Mouse (Mus musculus): ENCODE results near the gene Fank1. TPM values are rescaled to one million over a fixed set of nuclear protein-coding genes. Genes with fewer than 3 reads are reported as not detected.

Fank1 gene
- polyA plus RNA-seq, 1 experiment from 2014 or later, result 0.23 TPM

DNA sequence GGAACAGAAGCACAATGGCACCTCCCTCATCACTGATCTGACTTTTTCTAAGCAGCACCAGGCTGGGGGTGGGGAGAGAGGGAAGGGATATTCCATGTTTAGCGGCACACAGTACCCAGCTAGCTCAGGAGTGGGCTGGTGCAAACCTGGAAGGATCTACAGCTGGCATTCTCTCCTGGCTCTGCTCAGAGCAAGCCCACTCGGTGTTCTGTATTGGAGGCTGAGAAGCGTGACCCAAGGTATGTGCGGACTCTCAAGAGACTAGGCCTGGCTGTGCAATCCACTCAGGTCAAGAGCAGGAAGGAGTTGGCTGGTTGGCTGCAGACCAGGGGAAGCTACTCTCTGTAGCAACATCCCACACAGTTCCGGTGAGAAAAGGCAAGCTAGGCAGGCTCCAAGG lies 143.3 kb downstream of the Fank1 start:
- ATAC-seq (replicated peaks; ENCODE audit: low FRiP score), result no peak
- peaks cover 3% of the 10 kb centered on the region; the same call in 1 of the 2 replicates for H3K4me1 ChIP-seq
- H3K36me3 ChIP-seq, result no peaks in the 10 kb centered on the region
- H3K4me3 ChIP-seq (replicated peaks), result no peak overlapping the region
- WGBS, result 75% methylated on average over 5 of the region's 5 CpGs
- no peaks in the 10 kb centered on the region for H3K9me3 ChIP-seq (replicated peaks)
- H3K27me3 ChIP-seq, result no peaks in the 10 kb centered on the region
- no peak overlapping the region for H3K27ac ChIP-seq
- H3K9ac ChIP-seq, result no peak overlapping the region
- H3K4me2 ChIP-seq, result no peak overlapping the region

DNA sequence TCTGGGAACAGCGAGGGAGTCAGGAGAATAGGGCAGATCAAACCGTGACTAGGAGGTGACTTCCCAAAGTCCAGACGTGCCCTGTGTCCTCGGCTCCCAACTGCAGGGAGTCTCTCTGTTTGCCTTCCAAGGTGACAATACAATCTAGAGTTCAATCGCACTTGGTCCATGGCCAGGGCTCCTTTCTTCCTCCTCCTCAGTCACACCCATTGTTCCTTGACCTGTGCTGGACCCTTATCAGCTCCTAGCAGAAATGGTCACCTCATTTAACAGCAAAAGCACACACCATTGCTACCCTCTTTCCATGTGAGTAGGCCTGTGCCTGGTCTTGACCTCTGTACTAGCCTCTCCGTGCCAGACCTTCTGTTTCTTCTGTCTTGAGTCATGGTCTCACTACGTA lies 144.1 kb downstream of the Fank1 start:
- WGBS, result 73% methylated on average over 7 of the region's 7 CpGs
- Histone ChIP-seq H3K4me2 (no peak overlapping the region), H3K36me3 (no peaks in the 10 kb centered on the region), H3K27ac (no peak overlapping the region), H3K9ac (no peak overlapping the region), H3K27me3 (no peaks in the 10 kb centered on the region), H3K4me1 (peaks cover 3% of the 10 kb centered on the region; the same call in 1 of the 2 replicates), H3K9me3 (replicated peaks) (no peaks in the 10 kb centered on the region), H3K4me3 (replicated peaks) (no peak overlapping the region)
- no peak for ATAC-seq (replicated peaks; ENCODE audit: low FRiP score)

DNA sequence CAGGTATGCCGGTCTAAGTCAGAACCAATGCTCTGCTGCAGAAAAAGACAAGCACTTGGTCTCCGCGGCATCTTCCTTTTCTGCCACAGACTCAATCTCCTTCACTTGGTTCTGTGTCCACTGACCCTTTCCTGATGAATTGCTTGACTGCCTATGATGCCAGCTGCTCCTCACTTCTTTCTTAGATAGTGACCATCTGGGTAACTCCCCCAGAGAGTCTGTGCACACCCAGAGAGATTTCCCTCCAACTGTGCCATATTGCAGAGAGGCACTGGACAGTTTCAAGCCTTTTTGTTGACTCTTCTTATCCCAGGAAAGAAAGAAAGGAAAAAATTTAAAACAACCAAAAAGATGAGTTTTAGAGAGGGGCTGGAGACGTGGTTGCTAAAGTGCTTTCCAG lies 144.6 kb downstream of the Fank1 start:
- Histone ChIP-seq H3K4me3 (replicated peaks) (no peak overlapping the region), H3K36me3 (no peaks in the 10 kb centered on the region), H3K9ac (no peak overlapping the region), H3K4me2 (no peak overlapping the region), H3K9me3 (replicated peaks) (no peaks in the 10 kb centered on the region), H3K27me3 (no peaks in the 10 kb centered on the region), H3K4me1 (peaks cover 3% of the 10 kb centered on the region; the same call in 1 of the 2 replicates), H3K27ac (no peak overlapping the region)
- WGBS, result 81% methylated on average over 4 of the region's 4 CpGs
- ATAC-seq (replicated peaks; ENCODE audit: low FRiP score), result no peak

DNA sequence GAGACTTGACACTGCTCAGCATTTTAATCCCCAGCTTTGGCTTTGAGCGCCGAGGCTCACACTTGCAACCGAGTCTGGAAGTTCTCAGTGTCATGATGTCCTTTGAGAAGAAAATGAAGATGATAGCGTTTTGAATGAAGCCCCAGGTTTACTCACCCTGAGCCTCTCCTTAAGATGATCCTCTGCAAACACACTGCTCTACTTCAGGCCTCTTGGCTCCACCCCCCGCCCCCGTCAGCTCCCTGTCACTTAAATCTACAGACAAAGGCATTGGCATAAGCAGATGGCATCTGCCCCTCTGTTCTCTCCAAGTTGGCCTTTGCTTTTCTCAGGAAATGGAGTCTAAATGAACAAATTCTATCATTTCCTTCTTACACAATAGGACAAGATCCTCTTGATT lies 147.3 kb downstream of the Fank1 start:
- Histone ChIP-seq H3K4me1 (peaks cover 3% of the 10 kb centered on the region; the same call in 1 of the 2 replicates), H3K27me3 (no peaks in the 10 kb centered on the region), H3K9ac (no peak overlapping the region), H3K4me3 (replicated peaks) (no peak overlapping the region), H3K9me3 (replicated peaks) (no peaks in the 10 kb centered on the region), H3K27ac (no peak overlapping the region), H3K4me2 (no peak overlapping the region), H3K36me3 (no peaks in the 10 kb centered on the region)
- ATAC-seq (replicated peaks; ENCODE audit: low FRiP score), result no peak
- WGBS, result 61% methylated on average over 6 of the region's 6 CpGs

DNA sequence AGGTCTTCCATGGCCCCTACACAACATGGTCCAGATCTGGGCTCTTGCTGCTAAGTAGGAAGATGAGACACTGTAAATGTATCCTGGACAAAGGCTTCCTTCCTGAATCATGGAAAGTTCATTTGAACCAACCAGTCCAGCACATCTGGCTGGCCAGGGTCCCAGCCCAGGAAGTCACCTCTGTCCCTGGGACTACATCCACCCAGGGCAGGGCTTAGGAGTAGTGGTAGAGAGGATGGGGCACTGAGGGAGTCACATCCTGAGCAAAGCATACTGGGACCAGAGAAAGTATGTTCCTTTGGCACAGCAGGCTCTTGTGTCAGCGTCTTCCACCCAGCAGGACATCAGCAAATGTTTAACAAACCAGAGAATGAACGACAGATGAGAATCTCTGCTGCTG lies 149.1 kb downstream of the Fank1 start:
- 75% methylated on average over 2 of the region's 2 CpGs for WGBS
- Histone ChIP-seq H3K9me3 (replicated peaks) (no peaks in the 10 kb centered on the region), H3K4me3 (replicated peaks) (no peak overlapping the region), H3K4me1 (0 out of 2 replicates have a peak, but pooled peaks cover 3% of the 10 kb centered on the region), H3K27ac (no peak overlapping the region), H3K27me3 (no peaks in the 10 kb centered on the region), H3K36me3 (no peaks in the 10 kb centered on the region), H3K9ac (no peak overlapping the region), H3K4me2 (no peak overlapping the region)
- no peak for ATAC-seq (replicated peaks; ENCODE audit: low FRiP score)

DNA sequence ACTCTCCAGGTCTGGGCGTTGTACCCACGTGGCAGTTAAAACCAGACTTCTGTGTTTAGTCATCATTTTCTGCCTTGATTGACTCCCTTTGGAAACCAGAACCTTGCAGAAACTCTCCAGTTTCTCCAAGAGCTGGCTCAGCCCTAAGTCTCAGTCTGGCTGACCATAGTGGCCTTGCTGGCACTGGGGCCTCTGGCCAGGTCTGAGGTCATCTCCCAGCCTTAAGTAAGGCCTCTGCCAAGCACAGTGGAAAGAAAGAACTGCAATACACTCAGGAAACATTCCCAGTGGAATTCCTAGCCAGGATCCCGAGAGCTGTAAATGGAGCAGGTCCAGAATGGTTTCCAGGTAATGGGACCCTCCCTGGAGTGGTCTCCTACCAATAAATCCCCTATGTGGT lies 152.3 kb downstream of the Fank1 start:
- Histone ChIP-seq H3K36me3 (no peaks in the 10 kb centered on the region), H3K9ac (no peak overlapping the region), H3K4me3 (replicated peaks) (no peak overlapping the region), H3K27ac (no peak overlapping the region), H3K27me3 (no peaks in the 10 kb centered on the region), H3K9me3 (replicated peaks) (no peaks in the 10 kb centered on the region), H3K4me2 (no peak overlapping the region), H3K4me1 (peaks cover 13% of the 10 kb centered on the region)
- ATAC-seq (replicated peaks; ENCODE audit: low FRiP score), result no peak
- WGBS, result 92% methylated on average over 3 of the region's 3 CpGs

Other genes starting within 250 kb of the Fank1 start
- not detected in 2 replicates for gene Tex36, start 174.7 kb upstream of the Fank1 start, polyA plus RNA-seq (2015; fragmentation: Nextera tagmentation; extraction: Ambion mirVana)
- gene Edrf1, start 139.3 kb upstream of the Fank1 start, polyA plus RNA-seq (2015; fragmentation: Nextera tagmentation; extraction: Ambion mirVana), result 21.6 and 24.2 TPM in 2 replicates
- gene Mmp21, start 96.8 kb upstream of the Fank1 start, polyA plus RNA-seq (2015; fragmentation: Nextera tagmentation; extraction: Ambion mirVana), result 0.09 and 0.18 TPM in 2 replicates
- 189 and 201 TPM in 2 replicates for gene Bccip, start 67.5 kb upstream of the Fank1 start, polyA plus RNA-seq (2015; fragmentation: Nextera tagmentation; extraction: Ambion mirVana)
- gene Uros, start 66.8 kb upstream of the Fank1 start, polyA plus RNA-seq (2015; fragmentation: Nextera tagmentation; extraction: Ambion mirVana), result 30.3 and 30.7 TPM in 2 replicates
- 19.7 and 21.3 TPM in 2 replicates for gene Dhx32, start 5.9 kb downstream of the Fank1 start, polyA plus RNA-seq (2015; fragmentation: Nextera tagmentation; extraction: Ambion mirVana)

Data from kidney, embryonic 15.5 days (tissue).